Mouse (Mus musculus): ENCODE data around the gene Igsf9b.

Gene Igsf9b

GRCm38 (mm10) chr9:27298411-27299285 lies at the start of gene Igsf9b:
TSS of gene Igsf9b (plus strand) at chr9:27299204.
- peak; percentile 91 for DNase-seq

- no peak for DNase-seq
Measured at GRCm38 (mm10) chr9:27252034-27252714, 46.8 kb upstream of the Igsf9b start.

GRCm38 (mm10) chr9:27256454-27256853 lies 42.5 kb upstream of the Igsf9b start:
- DNase-seq = no peak

GRCm38 (mm10) chr9:27260378-27260947 lies 38.5 kb upstream of the Igsf9b start:
- DNase-seq = no peak

- DNase-seq = peak; percentile 17
Measured at GRCm38 (mm10) chr9:27261905-27262304, 37.1 kb upstream of the Igsf9b start.

GRCm38 (mm10) chr9:27265009-27265408 lies 34.0 kb upstream of the Igsf9b start:
- DNase-seq = no peak

- DNase-seq = no peak
Measured at GRCm38 (mm10) chr9:27267878-27268277, 31.1 kb upstream of the Igsf9b start.

- no peak for DNase-seq
Measured at GRCm38 (mm10) chr9:27268493-27268892, 30.5 kb upstream of the Igsf9b start.

- no peak for DNase-seq
Measured at GRCm38 (mm10) chr9:27269322-27269721, 29.7 kb upstream of the Igsf9b start.

GRCm38 (mm10) chr9:27269904-27270303 lies 29.1 kb upstream of the Igsf9b start:
- DNase-seq = no peak

GRCm38 (mm10) chr9:27271899-27272298 lies 27.1 kb upstream of the Igsf9b start:
- DNase-seq = no peak

GRCm38 (mm10) chr9:27272858-27273257 lies 26.1 kb upstream of the Igsf9b start:
- no peak for DNase-seq

- DNase-seq = no peak
Measured at GRCm38 (mm10) chr9:27276282-27276839, 22.6 kb upstream of the Igsf9b start.

GRCm38 (mm10) chr9:27277401-27278087 lies 21.5 kb upstream of the Igsf9b start:
- DNase-seq = no peak

- no peak for DNase-seq
Measured at GRCm38 (mm10) chr9:27279041-27279440, 20.0 kb upstream of the Igsf9b start.

GRCm38 (mm10) chr9:27280976-27281375 lies 18.0 kb upstream of the Igsf9b start:
- no peak for DNase-seq

GRCm38 (mm10) chr9:27285719-27286249 lies 13.2 kb upstream of the Igsf9b start:
- no peak for DNase-seq

GRCm38 (mm10) chr9:27286296-27286695 lies 12.7 kb upstream of the Igsf9b start:
- no peak for DNase-seq

- DNase-seq = no peak
Measured at GRCm38 (mm10) chr9:27286859-27287258, 12.1 kb upstream of the Igsf9b start.

- peak; percentile 70 for DNase-seq
Measured at GRCm38 (mm10) chr9:27287419-27287818, 11.6 kb upstream of the Igsf9b start.

GRCm38 (mm10) chr9:27288442-27288841 lies 10.6 kb upstream of the Igsf9b start:
- DNase-seq = peak; percentile 56

- no peak for DNase-seq
Measured at GRCm38 (mm10) chr9:27289543-27290308, 9.3 kb upstream of the Igsf9b start.
